Mouse (Mus musculus): ENCODE results near the gene Adck1.
"Not testable (repeated sequence)": the region's sequence is repeated elsewhere in the genome, so short reads cannot be mapped to it uniquely, and the experiment has no call there.

- TF ChIP-seq CTCF (IDR thresholded peaks at IDR 0.05; ENCODE audit: control insufficient read depth, insufficient read depth, insufficient replicate concordance, low read depth, low read length); POLR2A (IDR thresholded peaks at IDR 0.05; ENCODE audit: control insufficient read depth, low read depth, low read length): not testable (repeated sequence)
Measured at GRCm38 (mm10) chr12:88336662-88337413, 23.5 kb upstream of the Adck1 start.
